Mouse (Mus musculus) neutrophil, adult 83 days (primary cell): ENCODE data around the gene Olfr924. TPM values are rescaled to one million over a fixed set of nuclear protein-coding genes. Genes with fewer than 3 reads are reported as not detected.

Experiments used
- total RNA-seq, 2 experiments: library from RNA; stranded (reverse); gene quantifications; one replicate each; pipeline ENCODE4 v1.2.4; 2023

Olfr924 gene
- total RNA-seq: not detected

DNA sequence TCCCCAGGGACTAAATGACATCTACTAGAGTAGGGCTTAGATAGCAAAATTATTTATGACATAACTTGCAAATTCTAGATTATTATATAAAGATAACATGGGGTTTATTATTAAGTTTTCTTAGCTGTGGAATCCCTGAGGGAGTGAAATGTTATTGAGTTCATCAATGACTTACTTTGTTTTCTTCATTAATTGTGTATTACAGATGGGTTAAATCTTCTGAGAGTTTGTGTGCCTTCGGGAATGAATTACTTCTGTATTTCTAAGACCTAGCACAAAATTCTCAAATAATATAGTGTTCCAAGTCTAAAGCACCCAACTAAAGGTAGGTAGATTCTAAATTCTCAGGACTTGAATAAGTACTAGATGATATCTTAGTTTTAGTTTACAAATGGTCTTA is at the start of gene Olfr924:
Olfr924 (plus strand) TSS at position 301 of the 400 bp plus-strand sequence.

DNA sequence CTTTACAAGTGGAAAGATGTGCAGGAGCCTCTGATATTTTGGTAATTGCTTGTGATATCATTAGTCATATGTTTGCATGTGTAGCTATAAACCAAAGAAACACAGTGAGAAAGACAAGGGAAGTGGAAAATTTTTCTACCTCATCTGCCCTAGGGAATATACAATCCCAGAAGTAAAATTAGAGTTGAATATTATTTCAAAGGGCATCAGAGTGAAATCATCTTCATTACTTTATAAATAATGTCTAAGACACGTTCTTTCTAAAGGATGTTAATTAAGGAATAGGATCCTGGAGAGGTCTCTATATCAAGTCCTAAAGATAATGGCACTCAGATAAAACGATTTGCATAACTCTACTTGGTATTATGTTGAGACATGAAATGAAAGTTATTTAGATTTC is 29.9 kb upstream of the Olfr924 start, which contains the start of gene Olfr922:
Olfr922 (plus strand) TSS at position 301 of the 400 bp plus-strand sequence.

DNA sequence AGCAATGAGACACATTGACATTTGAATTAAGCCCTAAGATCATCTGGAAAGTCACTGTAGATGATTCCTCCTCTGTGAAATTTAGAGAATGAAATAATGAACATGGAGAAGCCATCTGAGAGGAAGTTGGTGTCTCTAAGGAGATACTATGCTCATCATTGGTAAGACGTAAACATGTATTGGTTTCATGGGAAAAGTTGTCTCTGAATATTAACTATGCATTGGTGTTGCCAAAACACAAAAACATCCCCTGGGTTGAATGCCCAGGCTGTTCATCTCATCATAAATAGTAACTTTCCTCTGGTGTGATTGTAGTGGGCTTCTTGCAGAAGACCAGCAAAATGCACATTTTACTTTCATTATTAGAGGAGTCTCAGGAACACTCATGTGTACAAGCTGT is 18.0 kb upstream of the Olfr924 start, which contains the start of gene Olfr923:
Olfr923 (plus strand) TSS at position 301 of the 400 bp plus-strand sequence.

DNA sequence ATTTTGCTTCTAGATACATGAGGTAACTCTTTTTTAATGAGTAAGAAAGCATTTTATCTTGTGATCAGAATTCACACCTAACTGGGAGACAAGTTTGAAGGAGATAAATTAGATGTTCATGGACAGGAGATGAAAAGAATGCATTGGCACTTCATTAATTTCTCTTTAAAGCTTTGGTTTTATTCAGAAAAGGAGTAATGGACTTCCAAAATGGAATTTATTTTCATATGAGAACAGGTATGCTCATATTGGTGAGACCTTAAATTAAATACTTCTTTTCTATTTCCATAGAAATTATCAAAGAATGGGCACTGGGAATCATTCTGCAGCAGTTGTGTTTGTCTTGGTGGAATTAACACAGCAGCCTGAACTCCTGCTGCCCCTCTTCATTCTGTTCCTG is 10.5 kb downstream of the Olfr924 start, which contains the start of gene Olfr26:
Olfr26 (plus strand) TSS at position 301 of the 400 bp plus-strand sequence.

DNA sequence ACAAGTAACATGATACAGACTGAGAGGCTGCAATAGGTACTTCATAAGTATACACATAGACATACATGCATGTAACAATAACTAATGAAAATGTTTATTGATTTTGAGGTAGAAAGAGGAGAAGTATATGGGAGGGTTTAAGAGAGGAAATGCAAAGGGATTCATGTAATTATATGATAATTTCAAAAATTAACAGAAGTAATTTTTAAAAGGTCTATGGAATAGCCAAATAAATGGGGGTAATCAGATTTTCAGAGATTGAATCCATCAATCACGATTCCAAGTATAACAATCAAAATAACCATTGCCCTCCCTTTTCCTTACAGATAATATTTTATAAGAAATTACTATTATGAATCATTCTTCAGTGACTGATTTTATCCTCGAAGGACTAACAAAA is 32.6 kb downstream of the Olfr924 start, which contains the start of gene Olfr926:
Olfr926 (plus strand) TSS at position 301 of the 400 bp plus-strand sequence.

Other genes with a start within 250 kb of the Olfr924 start
- gene Olfr914, start 239.3 kb upstream of the Olfr924 start, total RNA-seq: not detected
- not detected for gene Olfr916, start 184.6 kb upstream of the Olfr924 start, total RNA-seq
- gene Olfr917, start 178.6 kb upstream of the Olfr924 start, total RNA-seq: not detected
- gene Olfr918, start 169.8 kb upstream of the Olfr924 start, total RNA-seq: not detected
- gene Olfr919, start 140.8 kb upstream of the Olfr924 start, total RNA-seq: not detected
- gene Vwa5a, start 126.2 kb upstream of the Olfr924 start, total RNA-seq: 10 to 100 TPM; 23.1 to 26.8 TPM
- under 1 TPM in 1 of 2 experiments, not detected in 1; 0.11 TPM for gene Olfr920, start 92.2 kb upstream of the Olfr924 start, total RNA-seq
- gene Olfr921, start 71.4 kb upstream of the Olfr924 start, total RNA-seq: not detected
- not detected for gene Olfr922, start 29.8 kb upstream of the Olfr924 start, total RNA-seq
- not detected for gene Olfr923, start 17.9 kb upstream of the Olfr924 start, total RNA-seq
- not detected for gene Olfr26, start 10.6 kb downstream of the Olfr924 start, total RNA-seq
- not detected for gene Olfr926, start 32.7 kb downstream of the Olfr924 start, total RNA-seq
- not detected for gene Olfr930, start 85.4 kb downstream of the Olfr924 start, total RNA-seq
- not detected for gene Olfr933, start 127.9 kb downstream of the Olfr924 start, total RNA-seq
- gene Olfr934, start 143.9 kb downstream of the Olfr924 start, total RNA-seq: not detected
- gene Olfr935, start 155.2 kb downstream of the Olfr924 start, total RNA-seq: not detected
- gene Olfr146, start 178.9 kb downstream of the Olfr924 start, total RNA-seq: not detected
- gene Olfr937, start 220.5 kb downstream of the Olfr924 start, total RNA-seq: not detected
- gene Olfr938, start 234.4 kb downstream of the Olfr924 start, total RNA-seq: not detected